Comparison of ENCODE assay signal across 8 mouse cellular contexts in genomic region chr13:92611917-92612316, GRCm38 (mm10). TPM values are rescaled to one million over a fixed set of nuclear protein-coding genes. Genes with fewer than 3 reads are reported as not detected.
DNase-seq lines count a peak whose midpoint lies in the region; ATAC-seq and TF ChIP-seq lines count a peak whose summit lies in the region.

No protein-coding gene starts in this region.

- peak overlapping the region; percentile 73 for H3K4me2 ChIP-seq in intestine, embryonic 16.5 days (ENCODE audit: low read depth, low read length)
- H3K4me2 ChIP-seq in neural tube, embryonic 13.5 days, result peak overlapping the region; percentile 76

- H3K27ac ChIP-seq in cerebellum, adult 2 months (ENCODE audit: insufficient read depth, low read length), result no peak overlapping the region
- H3K27ac ChIP-seq in intestine, embryonic 16.5 days (ENCODE audit: low read length), result no peak overlapping the region
- peak overlapping the region; percentile 85; the same call in 1 of the 2 replicates for H3K27ac ChIP-seq in neural tube, embryonic 13.5 days (replicated peaks)

- no peaks in the 10 kb centered on the region for H3K27me3 ChIP-seq in cerebellum, adult 2 months (ENCODE audit: control insufficient read depth, insufficient read depth, low read length)
- no peaks in the 10 kb centered on the region for H3K27me3 ChIP-seq in megakaryocyte, embryonic 14.5 days (replicated peaks)
- H3K27me3 ChIP-seq in intestine, embryonic 16.5 days (replicated peaks; ENCODE audit: control insufficient read depth, insufficient read depth, low read length), result no peaks in the 10 kb centered on the region
- no peaks in the 10 kb centered on the region for H3K27me3 ChIP-seq in neural tube, embryonic 13.5 days

- no peak for TF ChIP-seq CTCF in cerebellum, adult 2 months (IDR thresholded peaks at IDR 0.05; ENCODE audit: borderline replicate concordance, insufficient read depth, low read depth, low read length)

- ATAC-seq in megakaryocyte, adult 5-6 weeks (ENCODE audit: poor library complexity, severe bottlenecking), result no peak
- ATAC-seq in intestine, embryonic 16.5 days, result no peak
- no peak for ATAC-seq in neural tube, embryonic 13.5 days (ENCODE audit: low read depth)

- no peak for TF ChIP-seq POLR2A in cerebellum, adult 2 months (IDR thresholded peaks at IDR 0.05; ENCODE audit: borderline replicate concordance, insufficient read depth, low read length)

- peak overlapping the region; percentile 83 for H3K9ac ChIP-seq in intestine, embryonic 16.5 days (ENCODE audit: low read depth, low read length)
- peak overlapping the region; percentile 89 for H3K9ac ChIP-seq in neural tube, embryonic 13.5 days

- H3K9me3 ChIP-seq in megakaryocyte, embryonic 14.5 days, result no peaks in the 10 kb centered on the region
- H3K9me3 ChIP-seq in intestine, embryonic 16.5 days (ENCODE audit: control insufficient read depth, low read length), result no peaks in the 10 kb centered on the region
- no peaks in the 10 kb centered on the region for H3K9me3 ChIP-seq in neural tube, embryonic 13.5 days

- no peak for DNase-seq in cerebellum, adult 2 months
- no peak for DNase-seq in cerebellum, adult 11 months
- no peak for DNase-seq in ovary, postnatal 36 days (ENCODE audit: low spot score)
- DNase-seq in adrenal gland, postnatal 14 days, result no peak

- H3K36me3 ChIP-seq in megakaryocyte, embryonic 14.5 days (replicated peaks; ENCODE audit: low read length), result peaks cover 24% of the 10 kb centered on the region
- H3K36me3 ChIP-seq in intestine, embryonic 16.5 days (ENCODE audit: control insufficient read depth, insufficient read depth, low read length), result no peaks in the 10 kb centered on the region
- 0 out of 2 replicates have a peak, but pooled peaks cover 4% of the 10 kb centered on the region for H3K36me3 ChIP-seq in neural tube, embryonic 13.5 days

- WGBS in cerebellum, adult 2 months, result 14% methylated on average over 7 of the region's 7 CpGs
- 9% methylated on average over 7 of the region's 7 CpGs for WGBS in intestine, embryonic 16.5 days
- 6% methylated on average over 7 of the region's 7 CpGs for WGBS in neural tube, embryonic 13.5 days

- H3K4me1 ChIP-seq in cerebellum, adult 2 months (ENCODE audit: control insufficient read depth, insufficient read depth, low read length), result no peaks in the 10 kb centered on the region; the same call in 1 of the 2 replicates
- peaks cover 47% of the 10 kb centered on the region for H3K4me1 ChIP-seq in megakaryocyte, embryonic 14.5 days
- H3K4me1 ChIP-seq in intestine, embryonic 16.5 days (ENCODE audit: control insufficient read depth, insufficient read depth, low read length), result peaks cover 10% of the 10 kb centered on the region
- H3K4me1 ChIP-seq in neural tube, embryonic 13.5 days (replicated peaks), result peaks cover 34% of the 10 kb centered on the region

- H3K4me3 ChIP-seq in cerebellum, adult 2 months (replicated peaks; ENCODE audit: insufficient read depth, low read depth, low read length), result peak overlapping the region; percentile 63
- peak overlapping the region; percentile 92 for H3K4me3 ChIP-seq in megakaryocyte, embryonic 14.5 days (replicated peaks)
- H3K4me3 ChIP-seq in intestine, embryonic 16.5 days (ENCODE audit: low read length), result peak overlapping the region; percentile 81
- H3K4me3 ChIP-seq in neural tube, embryonic 13.5 days, result peak overlapping the region; percentile 76

RNA-seq across cellular contexts. Expression of gene Serinc5, which starts 1.0 kb away (rescaled TPM):
- 48.1 and 50.7 TPM in 2 replicates for polyA plus RNA-seq in cerebellum, adult 2 months (2012; rRNA removed)
- 1.1 and 2.0 TPM in 2 replicates for polyA plus RNA-seq in megakaryocyte, embryonic 14.5 days (2012; ENCODE audit: insufficient read depth, low replicate concordance)
- total RNA-seq in megakaryocyte, adult 5-6 weeks (2015), result 10.8 and 12.0 TPM in 2 replicates
- 9.7 and 11.8 TPM in 2 replicates for total RNA-seq in megakaryocyte, adult 5-6 weeks (2017)
- polyA plus RNA-seq in intestine, embryonic 16.5 days (2015; fragmentation: Nextera tagmentation; extraction: Ambion mirVana), result 18.0 and 18.9 TPM in 2 replicates
- 19.9 and 20.8 TPM in 2 replicates for polyA plus RNA-seq in neural tube, embryonic 13.5 days (2015; fragmentation: Nextera tagmentation; extraction: Ambion mirVana)
- total RNA-seq in adrenal gland, postnatal 14 days (2021), result 50.4 and 53.1 TPM in 2 replicates

RNA-seq across cellular contexts. Expression of gene Spz1, which starts 35.9 kb away (rescaled TPM):
- polyA plus RNA-seq in cerebellum, adult 2 months (2012; rRNA removed), result not detected in 2 replicates
- not detected in 2 replicates for polyA plus RNA-seq in megakaryocyte, embryonic 14.5 days (2012; ENCODE audit: insufficient read depth, low replicate concordance)
- total RNA-seq in megakaryocyte, adult 5-6 weeks (2015), result not detected in 2 replicates
- 0.18 TPM in 1 of 2 replicates, not detected in the other for total RNA-seq in megakaryocyte, adult 5-6 weeks (2017)
- not detected in 2 replicates for polyA plus RNA-seq in intestine, embryonic 16.5 days (2015; fragmentation: Nextera tagmentation; extraction: Ambion mirVana)
- polyA plus RNA-seq in neural tube, embryonic 13.5 days (2015; fragmentation: Nextera tagmentation; extraction: Ambion mirVana), result not detected in 2 replicates
- not detected in 2 replicates for total RNA-seq in adrenal gland, postnatal 14 days (2021)
